Comparison of ENCODE assay signal across 11 mouse cellular contexts in genomic region chr7:43354893-43355835, GRCm38 (mm10). TPM values are rescaled to one million over a fixed set of nuclear protein-coding genes. Genes with fewer than 3 reads are reported as not detected.
DNase-seq lines count a peak whose midpoint lies in the region; ATAC-seq lines count a peak whose summit lies in the region.
"Had no signal": no experiment of that assay in that cellular context is flagged by ENCODE, and none has a peak within 500 bp of the region (broad histone marks: within the 10 kb centered on the region; RNA-seq: fewer than 3 reads in every experiment).

No protein-coding gene starts in this region.

- intact Hi-C loops in left cerebral cortex, postnatal 4 days (cut with DNase I), result no loop called here

- no peak overlapping the region for H3K27ac ChIP-seq in embryonic facial prominence, embryonic 14.5 days (replicated peaks; ENCODE audit: low read depth, low read length)
- H3K27ac ChIP-seq: embryonic facial prominence, embryonic 15.5 days; hindbrain, embryonic 15.5 days had no signal

- no peaks in the 10 kb centered on the region for H3K27me3 ChIP-seq in embryonic facial prominence, embryonic 14.5 days (replicated peaks; ENCODE audit: control insufficient read depth, insufficient read depth, low read length)
- H3K27me3 ChIP-seq: embryonic facial prominence, embryonic 15.5 days; hindbrain, embryonic 15.5 days had no signal

- no peaks in the 10 kb centered on the region for H3K4me1 ChIP-seq in embryonic facial prominence, embryonic 14.5 days (ENCODE audit: control insufficient read depth, insufficient read depth, low read length)
- H3K4me1 ChIP-seq: hindbrain, embryonic 15.5 days had no signal

- peak; percentile 5 to 6 for DNase-seq in cerebellum, postnatal 10 days
- peak; percentile 2 for DNase-seq in left cerebral cortex, postnatal 4 days
- DNase-seq in left cerebral cortex, adult 9 months (ENCODE audit: low spot score in 2 of 2), result no peak
- peak; percentile 42 for DNase-seq in embryonic facial prominence, embryonic 14.5 days (ENCODE audit: low spot score)
- no peak for DNase-seq in adrenal gland, postnatal 10 days
- DNase-seq in cerebellum, postnatal 25 days, result no peak
- DNase-seq: adrenal gland, adult 2 months had no signal

- no peaks in the 10 kb centered on the region for H3K9me3 ChIP-seq in embryonic facial prominence, embryonic 14.5 days (ENCODE audit: control insufficient read depth, low read length)
- H3K9me3 ChIP-seq: embryonic facial prominence, embryonic 15.5 days; hindbrain, embryonic 15.5 days had no signal

- ATAC-seq in cerebellum, adult (ENCODE audit: insufficient number of reproducible peaks, low FRiP score, low TSS enrichment), result no peak
- ATAC-seq in embryonic facial prominence, embryonic 14.5 days (ENCODE audit: low read depth), result peak; percentile 74
- peak; percentile 69 for ATAC-seq in megakaryocyte-erythroid progenitor cell, adult 5-6 weeks (replicated peaks; ENCODE audit: low FRiP score, low TSS enrichment, poor library complexity, severe bottlenecking)

- 4% methylated on average over 12 of the region's 12 CpGs for WGBS in embryonic facial prominence, embryonic 14.5 days

- H3K4me2 ChIP-seq in embryonic facial prominence, embryonic 14.5 days (ENCODE audit: low read depth, low read length), result peak overlapping the region; percentile 1; the same call in 1 of the 2 replicates
- H3K4me2 ChIP-seq: embryonic facial prominence, embryonic 15.5 days; hindbrain, embryonic 15.5 days had no signal

- no peak overlapping the region for H3K9ac ChIP-seq in embryonic facial prominence, embryonic 14.5 days (ENCODE audit: low read depth, low read length)
- H3K9ac ChIP-seq: embryonic facial prominence, embryonic 15.5 days; hindbrain, embryonic 15.5 days had no signal

- H3K36me3 ChIP-seq in embryonic facial prominence, embryonic 14.5 days (ENCODE audit: control insufficient read depth, insufficient read depth, low read length), result no peaks in the 10 kb centered on the region
- H3K36me3 ChIP-seq: embryonic facial prominence, embryonic 15.5 days; hindbrain, embryonic 15.5 days had no signal

- no peak overlapping the region for H3K4me3 ChIP-seq in embryonic facial prominence, embryonic 14.5 days (ENCODE audit: low read depth, low read length)
- H3K4me3 ChIP-seq: embryonic facial prominence, embryonic 15.5 days; hindbrain, embryonic 15.5 days had no signal

RNA-seq across cellular contexts. Expression of gene Siglecf, which starts 4.0 kb away (rescaled TPM):
- under 1 TPM; 0.16 to 0.26 TPM for total RNA-seq in left cerebral cortex, postnatal 4 days (2021)
- polyA plus RNA-seq in embryonic facial prominence, embryonic 14.5 days (2014; fragmentation: Nextera tagmentation; extraction: Ambion mirVana), result 0.32 and 0.37 TPM in 2 replicates
- total RNA-seq in megakaryocyte-erythroid progenitor cell, adult 5-6 weeks (2014; fragmentation: Nextera tagmentation), result 6.4 and 6.9 TPM in 2 replicates
- total RNA-seq in megakaryocyte-erythroid progenitor cell, adult 5-6 weeks (2017), result 3.1 and 13.0 TPM in 2 replicates
- under 1 TPM in 1 of 2 experiments, not detected in 1; 0.24 TPM for total RNA-seq in adrenal gland, postnatal 10 days (2021)
- total RNA-seq: adrenal gland, adult 2 months had no signal

RNA-seq across cellular contexts. Expression of gene Zfp715, which starts 42.1 kb away (rescaled TPM):
- 10 to 100 TPM; 26.3 to 27.8 TPM for total RNA-seq in left cerebral cortex, postnatal 4 days (2021)
- 14.8 and 17.4 TPM in 2 replicates for polyA plus RNA-seq in embryonic facial prominence, embryonic 14.5 days (2014; fragmentation: Nextera tagmentation; extraction: Ambion mirVana)
- 11.5 and 15.9 TPM in 2 replicates for total RNA-seq in megakaryocyte-erythroid progenitor cell, adult 5-6 weeks (2014; fragmentation: Nextera tagmentation)
- total RNA-seq in megakaryocyte-erythroid progenitor cell, adult 5-6 weeks (2017), result 5.0 and 16.7 TPM in 2 replicates
- 10 to 100 TPM; 14.3 to 19.4 TPM for total RNA-seq in adrenal gland, postnatal 10 days (2021)

RNA-seq across cellular contexts. Expression of gene Siglecg, which starts 52.8 kb away (rescaled TPM):
- total RNA-seq in left cerebral cortex, postnatal 4 days (2021), result not detected
- 0.17 and 0.66 TPM in 2 replicates for polyA plus RNA-seq in embryonic facial prominence, embryonic 14.5 days (2014; fragmentation: Nextera tagmentation; extraction: Ambion mirVana)
- total RNA-seq in megakaryocyte-erythroid progenitor cell, adult 5-6 weeks (2014; fragmentation: Nextera tagmentation), result 3.1 and 4.4 TPM in 2 replicates
- total RNA-seq in megakaryocyte-erythroid progenitor cell, adult 5-6 weeks (2017), result 1.3 TPM in 1 of 2 replicates, not detected in the other
- total RNA-seq in adrenal gland, postnatal 10 days (2021), result 1 to 10 TPM; 1.4 to 1.9 TPM
- polyA plus RNA-seq: hindbrain, embryonic 15.5 days had no signal

Comparison
In these comparisons a context has a peak if more than half of its experiments do, and no peak if none do; other contexts are left out.
1. DNase-seq: peak in cerebellum, postnatal 10 days (2 of 2), left cerebral cortex, postnatal 4 days (single experiment) and embryonic facial prominence, embryonic 14.5 days (single experiment); none in left cerebral cortex, adult 9 months (0 of 2), adrenal gland, postnatal 10 days (single experiment) and cerebellum, postnatal 25 days (0 of 2).